Mouse (Mus musculus): ENCODE data around the gene Osbpl9.
A peak's percentile ranks its signal among the peaks of the same experiment; 100 is the strongest.

Gene Osbpl9

DNA sequence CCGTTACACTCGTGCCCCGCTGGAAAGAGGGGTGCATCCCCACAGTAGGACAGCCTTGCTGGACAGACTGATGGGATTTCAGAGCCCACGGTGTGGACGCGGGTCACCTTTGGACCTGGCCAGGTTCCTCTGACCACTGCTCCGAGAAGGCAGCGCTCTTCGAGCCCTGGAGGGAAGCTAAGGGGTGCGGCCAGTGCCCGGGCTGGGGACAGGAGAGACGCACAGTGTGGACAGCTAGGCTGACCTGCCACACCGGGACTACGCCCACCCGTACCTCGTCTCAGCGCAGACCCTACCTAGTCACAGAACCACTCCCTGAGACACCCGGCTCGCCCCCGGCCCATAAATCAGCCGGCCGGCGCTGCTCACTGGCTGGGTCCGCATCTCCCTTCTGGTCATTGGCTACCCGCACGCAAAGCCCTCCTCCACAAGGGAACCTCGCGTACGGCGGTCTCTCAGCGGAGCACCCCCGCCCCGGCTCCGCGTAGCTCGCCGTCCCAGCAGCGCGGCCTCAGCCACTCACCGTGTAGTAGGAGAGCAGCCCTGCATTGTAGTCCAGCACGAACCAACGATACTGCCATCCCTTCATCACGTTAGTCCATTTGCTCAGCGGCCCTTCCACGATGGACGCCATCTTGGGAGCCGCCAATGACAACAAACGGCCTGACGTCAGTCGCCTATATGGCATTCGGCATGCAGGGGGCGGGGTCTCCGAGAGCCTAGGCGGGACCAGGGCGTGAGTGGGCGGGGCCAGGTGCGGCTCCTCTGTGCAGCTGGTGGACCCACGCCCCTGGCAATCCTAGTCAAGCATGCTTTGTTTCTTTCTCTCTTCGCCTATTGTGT is at the start of gene Osbpl9:
Gene Osbpl9, minus strand, starts transcription at position 691 of the 843 bp plus-strand sequence.
- DNase-seq (ENCODE audit: extremely low read depth, insufficient read length, low spot score): peak; percentile 98

DNA sequence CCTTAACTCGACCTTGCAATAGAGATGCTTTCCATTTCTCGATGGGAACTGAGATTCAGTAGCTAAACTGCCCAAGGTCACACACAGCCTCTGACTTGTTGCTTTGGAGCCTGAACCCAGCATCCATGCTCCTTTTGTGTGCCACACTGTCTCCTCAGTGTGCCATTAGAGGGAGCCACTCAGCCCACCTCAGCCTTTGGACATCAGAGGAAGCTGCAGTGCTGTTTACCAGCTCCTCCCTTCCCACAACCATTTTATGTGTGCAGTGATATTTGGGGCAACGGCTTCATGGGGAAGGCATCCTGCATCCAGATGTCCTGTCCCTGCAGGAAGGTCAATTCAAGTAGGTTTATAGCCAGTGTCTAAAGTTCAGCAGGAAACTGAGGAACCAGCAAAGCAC is 49.5 kb upstream of the Osbpl9 start:
- peak; percentile 11 for DNase-seq (ENCODE audit: extremely low read depth, insufficient read length, low spot score)

DNA sequence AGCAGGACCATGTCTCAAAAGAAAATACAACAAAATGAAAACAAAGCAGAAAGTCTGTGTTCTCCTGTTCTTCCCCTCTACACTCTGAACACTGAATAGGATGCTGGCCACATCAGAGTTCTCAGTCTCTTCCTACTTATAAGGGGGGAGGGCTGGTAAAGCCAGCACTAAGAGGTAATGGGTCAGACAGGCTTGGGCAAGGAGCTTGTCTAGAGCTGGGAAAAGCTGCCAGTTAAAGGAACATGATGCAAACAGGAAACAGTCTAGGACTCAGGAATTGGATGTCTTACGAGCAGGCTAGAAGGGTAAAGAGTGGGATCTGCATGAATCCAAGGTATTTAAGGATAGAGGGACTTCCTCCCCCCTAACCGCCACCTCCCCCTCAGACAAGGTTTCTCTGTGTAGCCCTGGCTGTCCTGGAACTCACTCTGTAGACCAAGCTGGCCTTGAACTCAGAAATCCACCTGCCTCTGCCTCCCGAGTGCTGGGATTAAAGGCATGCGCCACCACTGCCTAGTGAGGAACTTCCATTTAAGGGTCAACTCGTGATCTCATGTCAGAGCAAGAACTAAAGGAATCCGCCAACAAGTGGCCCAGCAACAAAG is 43.0 kb upstream of the Osbpl9 start:
- DNase-seq (ENCODE audit: extremely low read depth, insufficient read length, low spot score): no peak

DNA sequence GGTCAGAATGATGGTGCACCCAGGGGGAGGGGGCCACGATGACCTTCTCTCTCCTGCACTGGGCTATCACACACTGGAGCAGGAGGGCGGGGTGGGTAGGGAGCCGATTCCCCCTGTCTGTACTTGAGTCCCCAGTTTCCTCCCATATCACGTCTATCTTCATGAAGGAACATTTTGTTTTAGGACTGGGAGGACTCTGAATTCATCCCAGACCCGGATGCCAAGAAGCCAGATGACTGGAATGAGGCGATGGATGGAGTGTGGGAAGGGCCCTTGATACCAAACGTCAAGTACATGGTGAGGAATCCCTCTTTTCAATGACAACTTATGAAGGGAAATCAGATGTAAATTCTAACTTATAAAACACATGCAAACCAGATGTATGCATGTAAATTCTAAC is 42.4 kb upstream of the Osbpl9 start:
- DNase-seq (ENCODE audit: extremely low read depth, insufficient read length, low spot score): no peak

DNA sequence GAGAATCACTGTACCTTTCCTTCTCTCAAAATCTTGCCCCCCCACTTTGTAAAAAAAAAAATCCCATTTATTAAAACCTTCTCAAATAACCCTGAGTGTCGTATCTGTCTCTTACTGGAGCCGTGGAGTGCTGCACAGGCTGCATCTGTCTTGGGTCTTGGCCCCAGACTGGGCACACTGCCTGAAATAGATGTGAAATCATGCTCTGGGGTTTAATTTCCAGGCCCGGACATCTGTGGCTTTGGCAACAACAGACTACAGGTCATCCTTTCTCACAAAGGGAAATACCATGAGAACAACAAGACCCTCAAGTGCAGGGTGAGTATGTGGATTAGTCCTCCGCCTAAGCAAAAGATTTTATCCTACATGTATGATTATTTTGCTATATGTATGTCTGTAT is 39.9 kb upstream of the Osbpl9 start:
- DNase-seq (ENCODE audit: extremely low read depth, insufficient read length, low spot score): peak; percentile 34

DNA sequence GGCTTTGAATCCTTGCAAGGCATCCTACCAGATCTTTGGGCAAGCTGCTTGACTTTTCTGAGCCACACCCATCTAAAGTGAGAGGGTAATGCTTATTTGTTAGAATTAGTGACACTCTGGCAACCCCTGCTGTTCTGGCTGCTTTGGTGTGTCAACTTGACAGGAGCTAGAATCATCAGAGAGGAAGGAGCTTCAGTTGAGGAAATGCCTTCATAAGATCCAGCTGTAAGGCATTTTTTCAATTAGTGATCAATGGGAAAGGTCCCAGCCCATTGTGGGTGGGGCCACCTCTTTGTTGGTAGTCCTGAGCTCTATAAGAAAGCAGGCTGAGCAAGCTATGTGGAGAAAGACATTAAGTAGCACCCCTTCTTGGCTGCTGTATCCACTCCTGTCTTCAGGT is 39.1 kb upstream of the Osbpl9 start:
- DNase-seq (ENCODE audit: extremely low read depth, insufficient read length, low spot score): no peak

DNA sequence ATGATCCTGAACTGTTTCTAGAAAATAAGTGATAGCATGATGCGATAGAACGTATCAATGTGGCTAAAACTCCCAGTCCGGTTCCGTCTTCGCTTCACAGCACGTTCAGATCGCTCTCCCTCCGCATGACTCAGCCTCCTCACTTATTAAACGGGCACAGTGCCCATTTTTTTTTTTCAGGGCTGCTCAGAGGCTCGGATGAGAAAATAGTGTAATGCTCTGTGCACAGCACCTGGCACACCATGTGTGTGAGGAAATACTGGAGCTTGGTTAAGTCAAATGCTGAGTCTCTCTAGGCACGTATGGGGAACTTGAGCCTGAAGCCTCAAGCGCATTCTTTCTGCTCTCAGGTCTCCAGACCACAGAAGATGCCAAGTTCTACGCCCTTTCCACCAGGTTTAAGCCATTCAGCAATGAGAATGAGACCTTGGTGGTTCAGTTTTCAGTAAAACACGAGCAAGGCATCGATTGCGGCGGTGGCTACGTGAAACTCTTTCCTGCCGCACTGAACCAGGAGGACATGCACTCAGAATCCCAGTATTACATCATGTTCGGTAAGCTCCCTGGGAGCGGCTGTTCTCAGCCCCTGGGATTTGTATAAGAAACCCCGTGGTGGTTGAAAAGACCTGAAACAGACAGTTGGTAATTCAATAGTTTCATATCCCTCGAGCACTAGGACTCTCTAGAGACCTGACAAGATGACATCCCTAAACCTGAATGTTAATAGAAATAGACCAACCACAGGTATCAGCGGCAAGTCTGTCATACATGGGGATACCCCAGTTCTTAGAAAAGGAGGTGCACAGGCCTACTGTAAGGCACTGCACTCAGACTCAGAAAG is 36.6 kb upstream of the Osbpl9 start:
- peak; percentile 55 for DNase-seq (ENCODE audit: extremely low read depth, insufficient read length, low spot score)

DNA sequence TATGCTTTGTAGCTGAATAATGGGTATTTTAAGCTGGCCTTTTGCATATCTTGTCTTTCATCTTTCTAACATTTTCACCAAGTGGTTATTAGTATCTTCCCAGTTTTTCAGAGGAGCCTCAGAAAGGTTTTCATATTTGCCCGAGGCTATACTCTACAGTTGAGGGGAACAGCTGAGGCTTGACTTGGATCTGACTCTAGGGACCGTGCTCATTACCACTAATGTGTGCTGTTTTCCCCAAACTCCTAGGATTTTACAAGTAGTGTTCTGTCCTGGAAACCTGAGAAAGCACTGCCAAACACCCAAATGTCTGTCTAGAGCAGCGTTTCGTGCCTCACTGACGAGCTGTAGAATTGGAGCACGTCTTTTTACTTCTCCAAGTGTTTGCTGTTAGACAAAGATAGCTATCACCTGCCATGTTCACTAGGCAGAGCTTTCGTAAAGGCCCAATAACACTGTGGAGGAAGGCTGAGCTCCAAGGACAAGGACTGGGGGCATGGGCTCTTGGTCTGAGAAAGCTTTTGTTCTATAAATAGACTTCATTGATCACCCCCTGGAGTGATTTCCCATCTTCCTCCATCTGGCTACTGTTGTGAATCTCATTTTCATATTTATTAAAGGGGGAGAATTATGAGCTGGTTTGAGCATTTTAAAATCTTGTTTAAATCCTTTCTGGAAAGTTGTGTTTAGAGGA is 34.3 kb upstream of the Osbpl9 start:
- DNase-seq (ENCODE audit: extremely low read depth, insufficient read length, low spot score): no peak

DNA sequence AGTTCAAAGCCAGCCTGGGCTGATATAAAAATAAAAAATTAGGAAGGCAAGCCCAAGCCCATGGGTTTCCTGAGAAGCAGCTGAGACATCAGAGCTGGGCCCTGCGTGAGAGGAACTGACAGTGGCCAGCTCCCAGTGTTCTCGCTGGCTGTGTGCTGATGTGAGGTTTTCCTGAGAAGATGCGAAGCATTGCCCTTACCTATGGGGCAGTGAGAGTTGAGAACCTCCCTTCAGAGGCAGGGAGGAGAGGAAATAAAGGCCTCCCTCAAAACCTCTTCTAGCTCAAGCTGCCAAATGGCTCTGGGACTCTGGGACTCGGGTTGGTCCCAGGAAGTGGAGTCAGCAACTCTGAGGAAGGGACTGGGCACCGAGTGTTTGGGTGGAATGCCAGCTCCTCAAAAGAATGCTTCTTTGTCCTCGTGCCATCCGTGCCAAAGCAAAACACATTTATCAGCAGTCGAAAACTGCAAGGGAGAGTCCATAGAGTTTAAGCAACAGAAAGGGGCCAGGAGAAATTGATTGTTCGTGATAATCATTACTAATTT is 32.8 kb upstream of the Osbpl9 start:
- DNase-seq (ENCODE audit: extremely low read depth, insufficient read length, low spot score): peak; percentile 18

DNA sequence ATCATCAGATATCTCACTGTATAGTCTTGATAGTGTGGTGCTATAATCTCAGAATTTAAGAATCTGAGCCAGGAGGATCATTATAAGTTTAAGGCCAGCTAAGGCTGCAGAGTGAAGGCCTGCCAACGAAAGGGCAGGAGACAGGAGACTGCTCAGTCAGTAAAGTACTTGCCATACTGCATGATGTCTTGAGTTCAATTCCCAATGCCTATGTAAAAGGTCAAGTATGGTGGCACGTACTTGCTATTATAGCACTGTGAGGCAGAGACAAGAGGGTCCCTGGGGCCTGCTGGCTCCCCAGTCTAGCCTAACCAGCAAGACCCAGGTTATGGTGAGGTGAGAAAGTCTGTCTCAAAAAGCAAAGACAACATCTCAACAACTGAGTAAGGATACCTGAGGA is 32.1 kb upstream of the Osbpl9 start, which contains the start of gene Calr4:
Gene Calr4, plus strand, starts transcription at position 301 of the 400 bp plus-strand sequence.
- DNase-seq (ENCODE audit: extremely low read depth, insufficient read length, low spot score): no peak

DNA sequence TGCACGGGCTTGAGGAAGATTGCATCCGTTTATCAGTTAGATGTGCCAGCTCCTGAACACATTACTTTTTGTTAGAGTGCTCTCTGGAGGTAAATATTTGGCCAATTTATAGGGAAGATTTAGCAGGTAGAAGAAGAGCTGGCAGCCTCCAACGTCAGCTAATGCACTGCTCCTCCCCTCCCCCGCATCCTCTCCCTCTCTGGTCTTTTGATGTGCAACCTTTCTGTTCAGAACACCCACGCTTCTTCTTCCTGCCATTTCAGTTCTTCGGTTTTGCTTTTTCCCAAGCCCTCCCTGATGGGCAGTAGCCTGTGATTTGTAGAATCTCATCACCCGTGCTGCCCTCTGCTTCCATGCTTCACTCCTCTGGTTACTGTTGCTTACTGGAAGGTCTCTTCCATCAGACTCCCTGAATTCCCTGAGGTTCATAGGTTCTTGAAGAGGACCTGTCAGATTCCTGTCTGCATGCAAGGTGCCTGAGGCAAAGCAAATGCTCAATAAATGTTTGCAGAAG is 27.8 kb upstream of the Osbpl9 start:
- DNase-seq (ENCODE audit: extremely low read depth, insufficient read length, low spot score): no peak

DNA sequence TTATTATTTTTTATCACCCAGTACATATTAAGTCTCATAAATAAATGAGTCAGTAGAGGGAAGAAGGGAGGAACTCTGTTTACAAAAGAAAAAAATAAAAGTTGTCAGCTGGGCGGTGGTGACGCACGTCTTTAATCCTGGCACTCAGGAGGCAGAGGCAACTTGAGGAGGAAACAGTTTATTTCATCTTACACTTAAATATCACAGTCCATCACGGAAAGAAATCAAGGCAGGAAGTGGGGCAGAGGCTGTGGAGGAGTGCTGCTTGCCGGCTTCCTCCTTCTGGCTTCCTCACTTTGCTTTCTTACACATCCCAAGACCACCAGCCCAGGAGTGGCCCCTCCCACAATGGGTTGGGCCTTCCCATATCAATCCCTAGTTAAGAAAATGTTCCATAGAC is 24.0 kb upstream of the Osbpl9 start:
- DNase-seq (ENCODE audit: extremely low read depth, insufficient read length, low spot score): peak; percentile 34

DNA sequence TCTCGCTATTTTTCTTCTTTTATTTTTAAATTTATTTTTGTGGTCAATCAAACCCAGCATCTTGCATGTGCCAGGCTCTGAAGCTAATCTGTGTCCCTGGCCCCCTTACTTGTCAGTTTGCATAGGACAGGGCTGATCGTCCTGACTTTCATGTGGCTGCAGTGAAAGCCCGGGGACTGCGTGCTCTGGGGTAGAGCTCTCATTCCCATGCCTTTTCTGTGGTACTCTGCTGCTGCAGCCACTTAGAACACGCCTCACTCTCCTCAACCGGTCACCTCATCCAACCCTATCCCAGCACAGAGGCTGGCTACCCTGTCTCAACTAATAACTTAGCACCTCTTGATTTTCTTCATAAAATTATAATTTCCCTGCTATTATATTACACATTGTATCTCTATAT is 23.5 kb upstream of the Osbpl9 start:
- DNase-seq (ENCODE audit: extremely low read depth, insufficient read length, low spot score): no peak

DNA sequence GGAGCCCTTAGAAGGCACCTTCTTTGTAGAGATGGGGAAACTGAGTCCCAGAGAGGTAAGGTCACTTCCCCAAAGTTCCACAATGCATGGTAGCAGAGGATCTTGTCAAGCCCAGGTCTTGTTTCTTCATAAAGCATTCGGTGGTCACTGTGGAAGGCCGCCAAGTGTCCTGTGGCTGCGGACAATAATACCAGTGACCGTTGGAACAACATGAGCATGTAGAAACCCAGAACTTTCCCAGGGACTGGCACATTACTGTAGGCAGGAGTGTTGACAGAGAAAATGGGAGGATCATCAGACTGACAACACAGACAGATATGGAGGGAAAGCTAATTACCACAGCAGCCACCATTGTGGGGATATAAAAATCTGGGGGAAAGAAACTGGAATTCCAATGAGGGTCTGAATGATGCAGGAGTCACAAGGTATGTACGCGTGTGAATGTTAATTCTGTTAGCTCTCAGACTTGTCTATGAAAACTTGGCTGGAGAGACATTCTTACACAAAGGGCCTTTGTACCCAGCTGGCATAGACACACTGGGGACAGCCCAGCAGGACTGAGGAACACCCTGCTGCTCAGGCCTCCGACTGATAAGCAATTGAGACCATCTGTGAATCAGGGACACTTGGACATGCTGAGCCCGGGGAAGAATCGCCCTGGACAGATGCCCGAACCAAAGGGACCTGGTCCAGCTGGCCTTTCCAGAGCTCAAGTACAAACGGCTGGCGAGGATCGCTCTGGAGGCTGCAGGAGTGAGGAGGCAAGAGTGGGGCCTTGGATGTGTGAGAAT is 22.9 kb upstream of the Osbpl9 start:
- DNase-seq (ENCODE audit: extremely low read depth, insufficient read length, low spot score): peak; percentile 76

DNA sequence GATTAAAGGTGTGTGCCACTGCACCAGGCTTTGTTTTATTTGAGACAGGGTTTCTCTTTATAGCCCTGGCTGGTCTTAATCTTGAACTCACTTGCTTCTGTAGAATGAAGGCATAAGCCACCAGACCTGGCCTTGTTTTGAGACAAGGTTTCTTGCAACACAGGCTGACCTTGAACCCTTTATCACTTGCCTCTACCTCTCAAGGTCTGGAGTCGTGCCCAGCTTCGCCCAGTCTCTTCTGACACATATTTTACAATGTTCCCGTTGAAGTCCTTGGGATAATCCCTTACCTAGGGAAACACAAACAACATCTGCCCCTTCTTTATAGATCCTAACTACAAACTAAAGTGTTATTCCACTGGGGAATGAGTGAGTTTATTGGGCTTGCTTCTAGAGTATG is 19.9 kb upstream of the Osbpl9 start:
- no peak for DNase-seq (ENCODE audit: extremely low read depth, insufficient read length, low spot score)

DNA sequence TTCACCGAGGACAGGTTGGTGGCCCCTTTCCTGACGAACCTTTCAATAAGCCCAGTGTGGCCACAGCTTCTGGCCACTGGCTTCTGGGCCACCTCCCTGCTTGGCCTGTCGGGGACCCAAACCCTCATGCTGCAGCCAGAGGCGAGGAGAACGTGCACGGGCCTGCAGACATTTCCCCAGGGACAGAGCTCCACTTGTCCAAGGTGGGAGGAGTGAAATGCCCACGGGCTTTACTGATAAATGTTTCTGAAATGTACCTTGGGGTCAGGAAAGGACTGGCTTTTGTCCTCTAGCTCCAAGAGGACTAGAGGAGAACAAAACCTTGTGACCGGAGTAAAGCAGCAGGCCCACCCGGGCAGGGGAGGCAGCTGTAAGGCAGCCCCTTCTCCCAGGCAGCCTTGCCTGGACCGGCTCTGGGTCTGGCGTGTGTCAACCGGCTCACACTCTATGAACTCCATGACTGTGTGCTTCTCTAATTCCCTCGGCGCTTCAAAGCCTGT is 18.4 kb upstream of the Osbpl9 start:
- DNase-seq (ENCODE audit: extremely low read depth, insufficient read length, low spot score): no peak

DNA sequence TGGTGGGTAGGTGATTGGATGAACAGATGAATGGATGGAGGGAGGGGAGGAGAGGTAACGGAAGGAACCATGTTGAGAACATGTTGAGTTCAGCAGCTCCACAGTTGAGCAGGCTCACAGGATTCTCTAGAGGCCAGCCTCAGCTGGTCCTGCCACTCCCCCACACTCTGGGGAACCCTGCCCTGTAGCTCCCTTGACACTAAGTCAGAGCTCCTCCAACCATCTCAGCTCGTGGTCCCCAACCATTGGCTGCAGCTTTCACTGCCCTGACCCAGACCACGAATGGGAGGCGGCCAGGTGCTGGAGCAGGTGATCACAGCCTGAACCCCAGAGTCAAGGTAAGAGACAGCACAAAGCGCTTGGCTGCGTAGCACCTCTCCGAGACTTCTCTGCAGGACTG is 15.9 kb upstream of the Osbpl9 start:
- no peak for DNase-seq (ENCODE audit: extremely low read depth, insufficient read length, low spot score)

DNA sequence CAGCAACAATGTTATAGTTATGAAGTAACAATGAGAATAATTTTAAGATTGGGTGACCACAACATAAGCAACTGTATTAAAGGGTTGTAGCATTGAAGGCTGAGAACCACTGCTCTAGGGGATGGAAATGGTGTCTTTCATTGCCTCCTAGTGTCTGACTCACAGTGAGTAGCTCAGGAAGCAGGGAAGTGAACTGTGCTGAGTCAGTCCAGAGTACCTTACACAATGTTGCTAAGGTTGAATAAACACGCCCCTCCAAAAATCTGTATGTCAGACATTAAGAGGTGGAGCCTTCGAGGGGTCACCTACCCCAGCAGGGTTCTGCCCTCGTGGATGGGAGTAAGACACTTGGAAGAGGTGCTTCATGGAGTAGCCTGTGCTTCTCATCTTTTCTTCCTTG is 11.9 kb upstream of the Osbpl9 start:
- peak; percentile 42 for DNase-seq (ENCODE audit: extremely low read depth, insufficient read length, low spot score)

DNA sequence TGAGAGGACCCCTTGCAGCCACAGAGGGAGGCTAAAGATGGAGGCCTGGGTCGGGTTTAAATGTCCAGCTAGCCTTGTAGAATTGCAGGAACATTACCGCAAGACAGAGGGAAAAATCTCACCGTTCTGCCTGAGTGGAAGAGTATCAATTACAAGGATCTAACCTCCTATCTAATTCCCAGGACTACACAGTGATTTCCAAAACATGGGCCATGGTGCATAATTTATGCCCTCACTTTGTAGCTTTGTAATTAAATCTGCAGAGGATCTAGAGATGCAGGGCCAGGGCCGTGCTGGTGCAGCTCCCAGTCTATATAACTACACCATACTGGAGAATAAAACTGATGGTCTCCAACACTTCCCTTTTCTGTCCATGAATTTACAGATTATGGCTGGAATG is 8.8 kb upstream of the Osbpl9 start:
- no peak for DNase-seq (ENCODE audit: extremely low read depth, insufficient read length, low spot score)
